Mouse (Mus musculus) erythroblast, embryonic 14.5 days (primary cell): ENCODE measurements around the gene Adcy7.

Experiments used
- GATA1 ChIP-seq: IDR thresholded peaks from 2 replicates; pipeline ENCODE4 v1.6.1; 2012; ENCODE audit warnings: low read length, inconsistent platforms, mixed read lengths
- TAL1 ChIP-seq: IDR thresholded peaks from 3 replicates; pipeline ENCODE4 v1.6.1; 2012; ENCODE audit warnings: low read length, inconsistent platforms, mixed read lengths

DNA sequence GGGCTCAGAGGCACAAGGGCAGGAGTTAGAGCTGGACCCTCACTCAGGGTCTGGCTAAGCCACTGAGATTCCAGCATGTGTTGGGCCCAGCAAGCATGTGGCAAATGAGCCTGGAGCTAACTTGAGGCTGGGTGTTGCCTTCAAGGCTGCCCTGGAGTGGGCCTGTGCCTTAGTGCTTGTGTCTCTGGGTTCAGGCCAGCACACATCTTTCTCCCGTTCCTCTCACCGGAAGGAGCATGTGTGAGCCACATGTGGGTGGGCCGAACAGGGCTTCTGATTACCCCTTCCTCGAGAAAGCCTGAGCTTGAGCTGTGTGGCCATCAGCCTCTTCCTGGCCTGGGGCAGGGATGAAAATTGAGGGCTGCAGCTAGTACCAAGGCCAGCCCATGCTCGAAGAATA is 45.1 kb downstream of the Adcy7 start:
- TF ChIP-seq GATA1 (no peak), TAL1 (no peak)
